Mouse (Mus musculus) megakaryocyte progenitor cell, adult 5-6 weeks (primary cell): ENCODE data around the gene 4930503B20Rik. TPM values are rescaled to one million over a fixed set of nuclear protein-coding genes. Genes with fewer than 3 reads are reported as not detected.

Experiments used
- ATAC-seq: replicated peaks from 2 replicates; pipeline ENCODE4 v1.8.0; 2016; ENCODE audit warnings: mild to moderate bottlenecking, moderate TSS enrichment, inconsistent platforms; ENCODE audit not compliant: poor library complexity
- total RNA-seq, 2 experiments: library from RNA; stranded (forward) in 1 of 2; stranded (reverse) in 1 of 2; fragments of 157-497, 149-512 nt in 1 of 2; fragments of 200-1000 nt in 1 of 2; gene quantifications; 2 replicates each; pipeline versions ENCODE4 v1.2.3 to v1.2.4; 2015 to 2017

4930503B20Rik gene
- total RNA-seq, 2 experiments from 2014 or later: not detected

- peak; percentile 84 for ATAC-seq
Observed at GRCm38 (mm10) chr3:146601205-146601604, 49.9 kb downstream of the 4930503B20Rik start.

GRCm38 (mm10) chr3:146599198-146599900 lies 51.8 kb downstream of the 4930503B20Rik start:
- ATAC-seq: no peak

GRCm38 (mm10) chr3:146598411-146598810 lies 52.7 kb downstream of the 4930503B20Rik start:
- ATAC-seq: no peak

GRCm38 (mm10) chr3:146596864-146597263 lies 54.3 kb downstream of the 4930503B20Rik start:
- ATAC-seq: no peak

GRCm38 (mm10) chr3:146596387-146596786 lies 54.7 kb downstream of the 4930503B20Rik start:
- ATAC-seq: no peak

- no peak for ATAC-seq
Observed at GRCm38 (mm10) chr3:146595440-146595839, 55.7 kb downstream of the 4930503B20Rik start.

Other genes with a start within 250 kb of the 4930503B20Rik start
- 13.2 and 16.2 TPM in 2 replicates for gene Ssx2ip, start 246.7 kb downstream of the 4930503B20Rik start, total RNA-seq (2015)
- 22.1 and 26.2 TPM in 2 replicates for gene Ssx2ip, start 246.7 kb downstream of the 4930503B20Rik start, total RNA-seq (2017)
- 12.5 and 17.0 TPM in 2 replicates for gene Ctbs, start 201.5 kb downstream of the 4930503B20Rik start, total RNA-seq (2015)
- 9.9 and 10.5 TPM in 2 replicates for gene Ctbs, start 201.5 kb downstream of the 4930503B20Rik start, total RNA-seq (2017)
- 9.1 TPM in 2 replicates for gene Spata1, start 151.6 kb downstream of the 4930503B20Rik start, total RNA-seq (2015)
- 13.6 and 14.6 TPM in 2 replicates for gene Spata1, start 151.6 kb downstream of the 4930503B20Rik start, total RNA-seq (2017)
- gene Gng5, start 151.5 kb downstream of the 4930503B20Rik start, total RNA-seq (2015): 294 and 360 TPM in 2 replicates
- gene Gng5, start 151.5 kb downstream of the 4930503B20Rik start, total RNA-seq (2017): 127 and 170 TPM in 2 replicates
- 81.7 and 81.8 TPM in 2 replicates for gene Rpf1, start 129.9 kb downstream of the 4930503B20Rik start, total RNA-seq (2015)
- gene Rpf1, start 129.9 kb downstream of the 4930503B20Rik start, total RNA-seq (2017): 90.2 and 95.2 TPM in 2 replicates
- not detected in 2 replicates for gene Uox, start 80.9 kb downstream of the 4930503B20Rik start, total RNA-seq (2015)
- gene Uox, start 80.9 kb downstream of the 4930503B20Rik start, total RNA-seq (2017): not detected in 2 replicates
- gene Dnase2b, start 35.7 kb downstream of the 4930503B20Rik start, total RNA-seq (2015): not detected in 2 replicates
- 0.14 TPM in 1 of 2 replicates, not detected in the other for gene Dnase2b, start 35.7 kb downstream of the 4930503B20Rik start, total RNA-seq (2017)
- gene Samd13, start 34.3 kb upstream of the 4930503B20Rik start, total RNA-seq (2015): 1.1 and 1.2 TPM in 2 replicates
- gene Samd13, start 34.3 kb upstream of the 4930503B20Rik start, total RNA-seq (2017): 0.96 and 1.5 TPM in 2 replicates
- 67.8 and 72.9 TPM in 2 replicates for gene Prkacb, start 161.7 kb upstream of the 4930503B20Rik start, total RNA-seq (2015)
- 60.8 and 75.2 TPM in 2 replicates for gene Prkacb, start 161.7 kb upstream of the 4930503B20Rik start, total RNA-seq (2017)
- 0.49 TPM in 1 of 2 replicates, not detected in the other for gene Ttll7, start 201.1 kb upstream of the 4930503B20Rik start, total RNA-seq (2015)
- 0.10 TPM in 1 of 2 replicates, not detected in the other for gene Ttll7, start 201.1 kb upstream of the 4930503B20Rik start, total RNA-seq (2017)